In the genomic region with DNA sequence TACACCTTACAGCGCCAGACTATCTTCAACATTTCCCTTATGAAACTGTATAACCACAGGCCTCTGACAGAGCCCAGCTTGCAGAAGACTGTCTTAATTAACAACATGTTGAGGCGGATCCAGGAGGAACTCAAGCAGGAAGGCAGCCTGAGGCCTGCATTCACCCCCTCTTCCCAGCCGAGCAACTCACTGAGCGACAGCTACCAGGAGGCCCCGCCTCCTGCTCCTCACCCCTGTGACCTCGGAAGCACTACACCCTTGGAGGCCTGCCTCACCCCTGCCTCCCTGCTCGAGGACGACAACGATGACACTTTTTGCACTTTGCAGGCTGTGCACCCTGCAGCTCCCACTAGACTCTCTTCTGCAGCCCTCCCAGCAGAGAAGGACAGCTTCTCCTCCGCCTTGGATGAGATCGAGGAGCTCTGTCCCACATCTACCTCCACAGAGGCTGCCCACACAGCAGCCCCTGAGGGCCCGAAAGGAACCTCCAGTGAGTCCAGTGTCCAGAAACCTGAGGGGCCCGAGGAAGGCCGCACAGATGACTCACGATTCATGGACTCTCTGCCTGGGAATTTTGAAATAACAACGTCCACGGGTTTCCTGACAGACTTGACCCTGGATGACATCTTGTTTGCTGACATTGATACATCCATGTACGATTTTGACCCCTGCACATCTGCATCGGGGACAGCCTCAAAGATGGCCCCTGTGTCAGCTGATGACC, we compare ENCODE assay signal across 8 mouse cellular contexts.
DNase-seq lines count a peak whose midpoint lies in the region; ATAC-seq and TF ChIP-seq lines count a peak whose summit lies in the region.

No protein-coding gene starts in this region.

- 67% methylated on average over 19 of the region's 19 CpGs for WGBS in forebrain, postnatal 0 days
- 66% methylated on average over 19 of the region's 19 CpGs for WGBS in forebrain, embryonic 14.5 days
- 50% methylated on average over 19 of the region's 19 CpGs for WGBS in limb, embryonic 13.5 days

- H3K27ac ChIP-seq in forebrain, postnatal 0 days (ENCODE audit: low read depth, low read length) = no peak overlapping the region; the same call in 1 of the 2 replicates
- no peak overlapping the region for H3K27ac ChIP-seq in forebrain, embryonic 14.5 days (ENCODE audit: low read depth, low read length)
- peak overlapping the region; percentile 39 for H3K27ac ChIP-seq in ES-Bruce4 (ENCODE audit: insufficient read depth, low read length)
- H3K27ac ChIP-seq in limb, embryonic 13.5 days = peak overlapping the region; percentile 52; the same call in 1 of the 2 replicates

- ATAC-seq in forebrain, postnatal 0 days = 0 out of 2 replicates have a peak, but pooled peaks have one; percentile 8
- ATAC-seq in forebrain, embryonic 14.5 days = no peak
- ATAC-seq in limb, embryonic 13.5 days (ENCODE audit: low FRiP score, low read depth) = peak; percentile 21; the same call in 1 of the 2 replicates
- no peak for ATAC-seq in monocyte, adult 5-6 weeks (replicated peaks; ENCODE audit: insufficient number of reproducible peaks, low FRiP score, low TSS enrichment, poor library complexity, severe bottlenecking)

- H3K4me2 ChIP-seq in forebrain, postnatal 0 days (ENCODE audit: low read depth) = no peak overlapping the region
- no peak overlapping the region for H3K4me2 ChIP-seq in forebrain, embryonic 14.5 days (ENCODE audit: low read length)
- H3K4me2 ChIP-seq in limb, embryonic 13.5 days (replicated peaks) = no peak overlapping the region

- no peak overlapping the region for H3K9ac ChIP-seq in forebrain, postnatal 0 days
- H3K9ac ChIP-seq in forebrain, embryonic 14.5 days (ENCODE audit: low read length) = no peak overlapping the region
- no peak overlapping the region for H3K9ac ChIP-seq in ES-Bruce4 (ENCODE audit: low read depth, poor library complexity, severe bottlenecking)
- H3K9ac ChIP-seq in limb, embryonic 13.5 days = peak overlapping the region; percentile 21; the same call in 1 of the 2 replicates

- no peak for TF ChIP-seq CTCF in forebrain, postnatal 0 days (IDR thresholded peaks at IDR 0.05; ENCODE audit: low read depth)
- no peak for TF ChIP-seq CTCF in ES-Bruce4 (IDR thresholded peaks at IDR 0.05; ENCODE audit: low read depth, low read length)

- H3K4me1 ChIP-seq in forebrain, postnatal 0 days (ENCODE audit: insufficient read depth) = peaks cover 23% of the 10 kb centered on the region
- H3K4me1 ChIP-seq in forebrain, embryonic 14.5 days (ENCODE audit: control insufficient read depth, insufficient read depth, low read length) = peaks cover 48% of the 10 kb centered on the region
- peaks cover 2% of the 10 kb centered on the region for H3K4me1 ChIP-seq in ES-Bruce4 (ENCODE audit: control insufficient read depth, insufficient read depth, low read length)
- peaks cover 78% of the 10 kb centered on the region for H3K4me1 ChIP-seq in limb, embryonic 13.5 days

- TF ChIP-seq POLR2A in ES-Bruce4 (IDR thresholded peaks at IDR 0.05; ENCODE audit: insufficient read depth, low read length) = no peak

- H3K4me3 ChIP-seq in forebrain, postnatal 0 days (ENCODE audit: low read depth, low read length) = no peak overlapping the region
- no peak overlapping the region for H3K4me3 ChIP-seq in forebrain, embryonic 14.5 days (ENCODE audit: low read depth, low read length)
- 0 out of 2 replicates have a peak overlapping the region, but pooled peaks have one; percentile 5 for H3K4me3 ChIP-seq in ES-Bruce4 (ENCODE audit: low read depth, low read length)
- H3K4me3 ChIP-seq in limb, embryonic 13.5 days = no peak overlapping the region

- no peak for DNase-seq in forebrain, postnatal 0 days
- DNase-seq in forebrain, embryonic 14.5 days (ENCODE audit: low spot score) = no peak
- peak; percentile 59 for DNase-seq in forelimb bud, embryonic 11.5 days (ENCODE audit: low read depth, low spot score)
- no peak for DNase-seq in ovary, postnatal 36 days (ENCODE audit: low spot score)
- DNase-seq in spleen, postnatal 10 days (ENCODE audit: low spot score in 2 of 2) = no peak

- H3K27me3 ChIP-seq in forebrain, postnatal 0 days (ENCODE audit: insufficient read depth, low read length) = no peaks in the 10 kb centered on the region
- no peaks in the 10 kb centered on the region for H3K27me3 ChIP-seq in forebrain, embryonic 14.5 days (replicated peaks; ENCODE audit: control insufficient read depth, insufficient read depth, low read length)
- no peaks in the 10 kb centered on the region for H3K27me3 ChIP-seq in ES-Bruce4 (ENCODE audit: control insufficient read depth, insufficient read depth, low read length, poor library complexity, severe bottlenecking)
- H3K27me3 ChIP-seq in limb, embryonic 13.5 days = no peaks in the 10 kb centered on the region

- H3K36me3 ChIP-seq in forebrain, postnatal 0 days (ENCODE audit: insufficient read depth) = no peaks in the 10 kb centered on the region
- H3K36me3 ChIP-seq in forebrain, embryonic 14.5 days (ENCODE audit: control insufficient read depth, insufficient read depth, low read length) = peaks cover 10% of the 10 kb centered on the region; the same call in 1 of the 2 replicates
- no peaks in the 10 kb centered on the region for H3K36me3 ChIP-seq in ES-Bruce4 (ENCODE audit: control insufficient read depth, insufficient read depth, low read length, poor library complexity, severe bottlenecking)
- peaks cover 19% of the 10 kb centered on the region for H3K36me3 ChIP-seq in limb, embryonic 13.5 days

- TF ChIP-seq EP300 in ES-Bruce4 (IDR thresholded peaks at IDR 0.05; ENCODE audit: insufficient read depth, low read depth, low read length) = 0 out of 2 replicates have a peak, but pooled peaks have one; percentile 59

- H3K9me3 ChIP-seq in forebrain, postnatal 0 days (ENCODE audit: low read length) = no peaks in the 10 kb centered on the region
- no peaks in the 10 kb centered on the region for H3K9me3 ChIP-seq in forebrain, embryonic 14.5 days (replicated peaks; ENCODE audit: control insufficient read depth, low read length)
- H3K9me3 ChIP-seq in ES-Bruce4 (replicated peaks; ENCODE audit: control insufficient read depth, insufficient read depth, low read length, poor library complexity, severe bottlenecking) = no peaks in the 10 kb centered on the region
- H3K9me3 ChIP-seq in limb, embryonic 13.5 days = no peaks in the 10 kb centered on the region

Comparison
In these comparisons a context has a peak if more than half of its experiments do, and no peak if none do; other contexts are left out.
1. ATAC-seq: peak in forebrain, postnatal 0 days (single experiment) and limb, embryonic 13.5 days (single experiment); none in forebrain, embryonic 14.5 days (single experiment) and monocyte, adult 5-6 weeks (single experiment).
2. H3K27ac ChIP-seq: peak in ES-Bruce4 (single experiment) and limb, embryonic 13.5 days (single experiment); none in forebrain, postnatal 0 days (single experiment) and forebrain, embryonic 14.5 days (single experiment).